Mouse (Mus musculus) midbrain, embryonic 11.5 days (tissue): Measurements from ENCODE around the gene Mark3. TPM values are rescaled to one million over a fixed set of nuclear protein-coding genes. Genes with fewer than 3 reads are reported as not detected.

Source experiments
- ATAC-seq: fragments of 200-750 bp; cut with Nextera tagmentation; 2 replicates; pipeline ENCODE4 v1.8.0; 2017; ENCODE audit warnings: moderate TSS enrichment, moderate library complexity; ENCODE audit not compliant: low FRiP score
- DNase-seq: peaks from one replicate; pipeline ENCODE4 v3.0.0; 2015; ENCODE audit warnings: low spot score; ENCODE audit errors: missing footprints
- H3K27ac ChIP-seq: fragments of 300-500 bp; sonication (generic); 2 replicates; pipeline ENCODE4 v1.5.1; 2014; ENCODE audit warnings: low read depth, low read length
- H3K27me3 ChIP-seq: fragments of 300-500 bp; sonication (generic); 2 replicates; pipeline ENCODE4 v1.6.1; 2014; ENCODE audit warnings: mild to moderate bottlenecking, low read length, moderate library complexity, mixed read lengths; ENCODE audit not compliant: control insufficient read depth, insufficient read depth
- H3K36me3 ChIP-seq: fragments of 300-500 bp; sonication (generic); 2 replicates; pipeline ENCODE4 v1.6.1; 2014; ENCODE audit warnings: mild to moderate bottlenecking, low read length, moderate library complexity, mixed read lengths; ENCODE audit not compliant: control insufficient read depth, insufficient read depth
- H3K4me1 ChIP-seq: fragments of 300-500 bp; sonication (generic); 2 replicates; pipeline ENCODE4 v1.6.1; 2014; ENCODE audit warnings: low read length; ENCODE audit not compliant: control insufficient read depth, insufficient read depth
- H3K4me2 ChIP-seq: fragments of 300-500 bp; sonication (generic); 2 replicates; pipeline ENCODE4 v1.6.1; 2014; ENCODE audit warnings: mild to moderate bottlenecking, moderate library complexity
- H3K4me3 ChIP-seq: fragments of 300-500 bp; sonication (generic); 2 replicates; pipeline ENCODE4 v1.5.1; 2014; ENCODE audit warnings: low read depth, low read length
- H3K9ac ChIP-seq: fragments of 300-500 bp; sonication (generic); 2 replicates; pipeline ENCODE4 v1.6.1; 2014; ENCODE audit warnings: low read length
- H3K9me3 ChIP-seq: fragments of 300-500 bp; sonication (generic); 2 replicates; pipeline ENCODE4 v1.6.1; 2016; ENCODE audit warnings: low read length; ENCODE audit not compliant: control insufficient read depth
- WGBS: fragments of 180-500 bp; shearing (Covaris S2); extraction: QIAGEN DNeasy Blood & Tissue Kit; methylation state at CpG from one replicate; pipeline ENCODE4 v1.1.7; 2014; 5-methylcytosine and 5-hydroxymethylcytosine counted together
- polyA plus RNA-seq: library from polyadenylated mRNA; unstranded; fragments of >200 nt; fragmentation: Nextera tagmentation; extraction: Ambion mirVana; gene quantifications from 2 replicates; pipeline ENCODE4 v1.2.1, GENCODE M21; 2014

Gene Mark3
- polyA plus RNA-seq, 1 experiment from 2014 or later, result 73.7 TPM

DNA sequence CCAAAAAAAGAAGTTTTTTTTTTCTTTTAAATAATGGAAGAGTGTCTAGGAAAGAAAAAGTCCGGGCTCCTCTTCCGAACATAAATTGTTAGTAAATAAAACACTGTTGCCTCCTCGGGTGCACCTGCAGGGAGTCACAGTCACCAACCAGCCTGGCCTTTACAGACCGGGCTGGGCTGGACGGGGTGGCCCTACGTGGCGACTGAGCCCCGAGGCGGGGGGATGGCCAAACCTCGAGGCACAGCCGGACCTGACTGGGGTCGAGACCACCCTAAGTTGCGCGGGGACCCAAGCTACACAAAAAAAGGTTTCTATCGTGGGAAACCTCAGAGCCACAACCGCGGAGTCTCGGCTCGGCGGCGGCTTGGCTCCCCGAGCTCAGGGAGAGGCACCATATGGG is 37.0 kb upstream of the Mark3 start:
- WGBS, result under 1% methylated on average over 22 of the region's 22 CpGs

DNA sequence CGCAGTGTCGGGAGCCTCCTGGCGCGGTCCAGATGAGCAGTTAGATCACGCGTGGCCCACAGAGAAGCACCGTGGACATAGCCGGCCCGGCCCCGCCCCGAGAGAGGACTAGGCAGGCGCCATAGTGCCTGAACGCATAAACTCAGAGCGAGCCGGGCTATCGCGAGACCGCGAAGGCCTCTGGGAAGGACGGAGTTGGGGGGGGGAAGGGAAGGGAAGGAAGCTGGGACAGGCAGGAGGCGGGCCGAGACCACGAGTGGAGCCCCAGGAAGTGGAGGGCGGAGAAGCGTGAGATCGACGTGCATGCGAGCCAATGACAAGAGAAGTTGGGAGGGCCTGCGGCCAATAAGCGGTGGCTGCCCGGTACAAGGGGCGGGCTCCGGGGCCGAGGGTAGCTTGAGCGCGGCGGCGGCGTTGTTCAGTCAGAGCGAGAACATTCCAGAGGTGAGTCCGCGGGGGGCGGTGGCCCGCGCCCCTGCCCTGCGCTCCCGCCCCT is 36.5 kb upstream of the Mark3 start, which contains the start of gene Eif5:
Gene Eif5 (plus strand): TSS at position 221 of the 496 bp plus-strand sequence.
- under 1% methylated on average over 45 of the region's 47 CpGs for WGBS
- H3K9me3 ChIP-seq, result no peaks in the 10 kb centered on the region
- peak within 1 kb of the TSS; percentile 96 for H3K27ac ChIP-seq
- peak within 1 kb of the TSS; percentile 99 for H3K9ac ChIP-seq
- H3K4me3 ChIP-seq, result peak within 1 kb of the TSS; percentile 96
- DNase-seq (peak; percentile 100), ATAC-seq (peak; percentile 99)
- peaks cover 9% of the 10 kb centered on the region for H3K36me3 ChIP-seq
- H3K27me3 ChIP-seq, result no peaks in the 10 kb centered on the region
- peak within 1 kb of the TSS; percentile 89 for H3K4me2 ChIP-seq
- peaks cover 14% of the 10 kb centered on the region for H3K4me1 ChIP-seq

More for the DNA sequence above, 37.0 kb upstream of the Mark3 start:
- peak overlapping the region; percentile 63 for H3K27ac ChIP-seq
- peak; percentile 54 for ATAC-seq
- no peaks in the 10 kb centered on the region for H3K27me3 ChIP-seq
- H3K4me1 ChIP-seq, result peaks cover 14% of the 10 kb centered on the region
- peak overlapping the region; percentile 67 for H3K4me2 ChIP-seq
- peak overlapping the region; percentile 96 for H3K4me3 ChIP-seq
- no peak for DNase-seq
- H3K9me3 ChIP-seq, result no peaks in the 10 kb centered on the region
- peak overlapping the region; percentile 99 for H3K9ac ChIP-seq
- peaks cover 6% of the 10 kb centered on the region for H3K36me3 ChIP-seq

DNA sequence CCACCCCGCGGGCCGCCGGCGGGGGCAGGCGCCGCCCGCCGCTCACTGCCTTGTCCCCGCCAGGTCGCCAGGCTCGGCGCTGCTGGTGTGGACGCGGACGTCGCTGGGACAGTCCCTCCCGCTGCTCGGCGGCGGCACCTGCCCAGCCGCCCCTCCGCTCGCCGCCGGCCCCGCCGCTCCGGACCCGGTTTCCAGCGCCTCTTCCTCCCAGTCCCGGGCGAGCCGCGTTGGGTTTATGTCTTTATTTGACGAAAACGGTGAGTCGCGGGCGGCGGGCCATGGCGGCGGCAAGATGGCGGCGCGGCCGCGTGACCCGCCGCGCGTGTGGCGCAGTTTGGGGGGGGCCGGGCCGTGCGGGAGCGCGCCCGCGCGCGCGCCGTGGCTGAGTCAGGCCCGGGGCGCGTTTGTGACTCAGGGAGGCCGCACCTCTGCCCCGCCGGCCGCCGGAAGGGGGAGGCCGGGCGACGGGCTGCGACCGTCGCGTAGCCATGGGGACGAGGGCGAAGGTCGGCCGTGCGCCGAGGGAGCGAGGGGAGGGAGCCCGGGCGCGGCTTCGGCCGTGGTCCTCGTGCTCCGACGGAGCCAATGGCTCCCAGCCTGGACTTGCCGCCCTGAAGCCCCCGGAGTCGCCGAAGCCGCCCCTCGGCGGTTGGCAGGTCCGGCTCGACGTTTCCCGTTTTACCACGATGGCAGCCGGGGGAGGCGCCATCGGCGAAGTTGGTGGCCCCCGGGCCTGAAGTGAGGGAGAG is 35.9 kb upstream of the Mark3 start:
- Histone ChIP-seq H3K4me3 (peak overlapping the region; percentile 96), H3K9me3 (no peaks in the 10 kb centered on the region), H3K36me3 (peaks cover 12% of the 10 kb centered on the region), H3K4me2 (peak overlapping the region; percentile 89), H3K27me3 (no peaks in the 10 kb centered on the region), H3K9ac (peak overlapping the region; percentile 98), H3K4me1 (peaks cover 14% of the 10 kb centered on the region), H3K27ac (peak overlapping the region; percentile 96)
- DNase-seq (peak; percentile 98), ATAC-seq (peak; percentile 65)
- under 1% methylated on average over 107 of the region's 111 CpGs for WGBS

DNA sequence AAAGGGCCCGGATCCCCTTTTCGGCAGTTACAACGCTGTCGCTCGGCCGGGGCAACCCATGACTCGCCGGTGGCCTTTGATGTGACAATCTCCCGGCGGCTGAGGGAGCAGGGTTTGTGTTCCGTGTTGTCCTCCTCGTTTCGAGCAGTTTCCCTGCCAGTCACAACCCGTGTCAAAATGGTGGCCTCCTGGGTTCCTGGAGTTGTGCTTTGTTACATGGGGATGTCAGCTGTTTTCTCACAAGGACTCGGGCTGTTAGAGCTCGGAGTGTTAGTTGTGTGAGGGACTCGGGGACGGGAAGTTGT is 35.3 kb upstream of the Mark3 start:
- no peak for ATAC-seq
- Histone ChIP-seq H3K27me3 (no peaks in the 10 kb centered on the region), H3K4me3 (peak overlapping the region; percentile 96), H3K4me2 (peak overlapping the region; percentile 89), H3K27ac (peak overlapping the region; percentile 96; the same call in 1 of the 2 replicates), H3K4me1 (peaks cover 14% of the 10 kb centered on the region), H3K36me3 (peaks cover 13% of the 10 kb centered on the region), H3K9me3 (no peaks in the 10 kb centered on the region), H3K9ac (peak overlapping the region; percentile 98)
- DNase-seq, result peak; percentile 91
- WGBS, result under 1% methylated on average over 18 of the region's 18 CpGs

DNA sequence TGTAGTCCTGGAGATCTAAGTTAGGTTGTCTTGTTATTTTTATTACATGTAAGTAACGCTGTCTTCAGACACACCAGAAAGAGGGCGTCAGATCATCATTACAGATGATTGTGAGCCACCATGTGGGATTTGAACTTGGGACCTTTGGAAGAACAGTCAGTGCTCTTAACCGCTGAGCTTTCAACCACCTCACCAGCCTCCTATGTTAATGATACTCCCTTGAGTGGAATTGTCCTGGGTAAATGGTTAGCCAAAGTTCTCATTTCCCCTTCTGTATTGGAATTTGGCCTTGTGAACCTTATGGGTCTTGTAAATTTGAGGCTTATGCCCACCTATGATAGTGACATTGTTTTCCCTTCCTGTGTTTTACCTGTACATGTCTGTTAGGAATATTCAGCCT is 27.3 kb upstream of the Mark3 start:
- H3K27ac ChIP-seq, result no peak overlapping the region
- no peak overlapping the region for H3K4me2 ChIP-seq
- DNase-seq (no peak), ATAC-seq (no peak)
- 93% methylated on average over 3 of the region's 3 CpGs for WGBS
- no peak overlapping the region for H3K4me3 ChIP-seq
- H3K9me3 ChIP-seq, result no peaks in the 10 kb centered on the region
- H3K9ac ChIP-seq, result no peak overlapping the region
- H3K36me3 ChIP-seq, result peaks cover 11% of the 10 kb centered on the region
- no peaks in the 10 kb centered on the region for H3K4me1 ChIP-seq
- no peaks in the 10 kb centered on the region for H3K27me3 ChIP-seq

DNA sequence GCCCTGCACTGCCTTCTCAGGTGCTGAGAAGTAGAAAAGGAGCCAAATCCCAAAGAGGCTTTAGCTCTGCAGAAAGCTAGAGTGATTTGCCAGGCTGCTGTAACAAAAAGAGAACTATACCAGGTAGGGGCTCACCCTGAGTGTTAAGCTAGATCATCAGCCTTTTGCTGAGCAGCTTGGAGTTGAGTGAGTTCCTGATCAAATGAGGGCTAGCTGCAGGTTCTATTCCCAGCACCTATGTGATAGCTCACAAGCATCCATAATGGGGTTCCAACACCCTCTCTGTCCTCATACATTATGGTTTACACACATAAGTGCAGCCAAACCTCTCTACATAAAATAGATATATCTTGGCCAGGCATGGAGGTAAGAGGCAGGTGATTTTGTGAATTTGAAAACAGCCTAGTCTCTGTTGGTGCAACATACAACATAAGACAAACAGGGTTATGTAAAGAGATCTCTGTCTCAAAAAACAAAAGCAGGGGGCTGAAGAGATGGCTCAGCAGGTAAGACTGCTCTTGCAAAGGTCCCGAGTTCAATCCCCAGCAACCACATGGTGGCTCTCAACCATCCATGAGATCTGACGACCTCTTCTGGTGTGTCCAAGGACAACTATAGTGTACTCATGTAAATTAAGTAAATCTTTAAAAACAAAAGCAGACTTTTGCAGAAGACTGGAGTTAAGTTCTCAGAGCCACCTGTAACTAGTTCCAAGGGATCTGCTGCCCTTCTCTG is 25.6 kb upstream of the Mark3 start:
- H3K9ac ChIP-seq, result no peak overlapping the region
- no peaks in the 10 kb centered on the region for H3K9me3 ChIP-seq
- no peak overlapping the region for H3K4me2 ChIP-seq
- no peak overlapping the region for H3K4me3 ChIP-seq
- H3K4me1 ChIP-seq, result no peaks in the 10 kb centered on the region
- no peak overlapping the region for H3K27ac ChIP-seq
- H3K27me3 ChIP-seq, result no peaks in the 10 kb centered on the region
- H3K36me3 ChIP-seq, result peaks cover 5% of the 10 kb centered on the region
- DNase-seq (peak; percentile 78), ATAC-seq (no peak)
- 64% methylated on average over 2 of the region's 2 CpGs for WGBS

DNA sequence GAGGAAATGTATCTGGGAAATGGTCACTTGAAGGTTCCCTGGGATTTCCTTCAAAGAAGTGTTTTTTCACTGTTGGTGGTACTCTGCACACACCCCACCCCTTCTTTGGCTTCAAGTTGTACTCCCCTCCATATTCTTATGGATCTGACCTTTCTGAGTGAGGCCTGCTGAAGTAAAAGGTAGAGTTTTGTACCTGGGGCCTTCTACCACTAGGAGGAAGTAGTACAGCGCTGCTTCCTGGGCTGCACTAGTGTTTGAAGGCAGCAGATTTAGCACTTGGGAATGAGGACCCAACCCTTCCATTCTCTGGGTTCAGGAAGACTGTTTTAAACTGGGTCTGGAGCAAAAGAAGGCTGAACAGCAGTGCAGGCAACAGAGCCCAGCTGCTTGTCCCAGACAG is 23.6 kb upstream of the Mark3 start:
- Histone ChIP-seq H3K27me3 (no peaks in the 10 kb centered on the region), H3K9me3 (no peaks in the 10 kb centered on the region), H3K4me3 (no peak overlapping the region), H3K36me3 (no peaks in the 10 kb centered on the region), H3K4me1 (no peaks in the 10 kb centered on the region), H3K27ac (no peak overlapping the region), H3K9ac (no peak overlapping the region), H3K4me2 (no peak overlapping the region)
- ATAC-seq (no peak), DNase-seq (no peak)
- 41% methylated on average over 1 of the region's 1 CpGs for WGBS

DNA sequence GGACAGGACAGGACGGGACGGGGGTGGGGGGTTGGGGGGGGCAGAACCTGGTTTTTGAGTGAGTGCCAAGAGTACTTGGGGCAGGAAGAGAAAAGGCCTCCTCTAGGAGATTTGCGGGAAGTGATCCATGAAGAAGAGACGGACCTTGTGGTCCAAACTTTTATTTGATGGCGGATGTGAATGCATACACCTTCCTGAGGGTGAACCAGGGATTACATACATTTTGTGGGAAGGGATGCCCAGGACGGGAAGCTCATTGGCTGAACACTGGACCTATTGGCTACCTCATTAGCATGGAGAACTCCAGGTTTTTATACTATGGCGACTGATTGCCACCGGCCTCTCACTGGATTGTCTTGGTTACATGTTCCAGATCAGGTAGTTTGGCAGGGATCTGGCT is 22.0 kb upstream of the Mark3 start:
- Histone ChIP-seq H3K36me3 (no peaks in the 10 kb centered on the region), H3K27me3 (no peaks in the 10 kb centered on the region), H3K4me2 (no peak overlapping the region), H3K4me3 (no peak overlapping the region), H3K9ac (no peak overlapping the region), H3K4me1 (no peaks in the 10 kb centered on the region), H3K9me3 (no peaks in the 10 kb centered on the region), H3K27ac (no peak overlapping the region)
- WGBS, result 79% methylated on average over 8 of the region's 8 CpGs
- no peak for ATAC-seq
- peak; percentile 82 for DNase-seq

DNA sequence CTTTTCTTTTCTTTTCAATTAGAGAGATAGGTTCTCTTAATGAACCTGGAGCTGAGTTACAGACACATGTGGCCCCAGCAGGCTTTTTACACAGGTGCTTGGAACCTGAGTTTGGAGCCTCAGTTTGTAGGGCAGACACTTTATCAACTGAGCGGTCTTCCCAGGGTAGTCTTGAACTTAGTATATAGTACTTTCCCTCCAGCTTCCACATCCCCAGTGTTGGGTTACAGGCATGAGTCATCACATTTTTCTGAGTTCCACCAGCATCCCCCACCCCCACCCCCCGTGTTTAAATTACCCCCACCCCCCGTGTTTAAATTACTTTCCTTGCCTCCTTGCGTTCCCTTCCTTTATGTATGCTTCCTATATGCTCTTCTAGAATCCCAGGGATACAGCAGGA is 19.0 kb upstream of the Mark3 start:
- ATAC-seq (no peak), DNase-seq (no peak)
- no peaks in the 10 kb centered on the region for H3K27me3 ChIP-seq
- 76% methylated on average over 4 of the region's 4 CpGs for WGBS
- H3K36me3 ChIP-seq, result no peaks in the 10 kb centered on the region
- H3K9ac ChIP-seq, result no peak overlapping the region
- no peak overlapping the region for H3K4me2 ChIP-seq
- H3K27ac ChIP-seq, result no peak overlapping the region
- H3K4me1 ChIP-seq, result no peaks in the 10 kb centered on the region
- H3K4me3 ChIP-seq, result no peak overlapping the region
- H3K9me3 ChIP-seq, result no peaks in the 10 kb centered on the region
